Mouse (Mus musculus): ENCODE data around the gene Rnf167. TPM values are rescaled to one million over a fixed set of nuclear protein-coding genes. Genes with fewer than 3 reads are reported as not detected.

Gene Rnf167
- total and polyA plus RNA-seq, 3 experiments = 50.8 to 65.0 (median 58.7) TPM

GRCm38 (mm10) chr11:70619101-70619500, 27.9 kb upstream of the Rnf167 start, which contains the start of gene Chrne:
Gene Chrne, minus strand, starts transcription at chr11:70619216.
- DNase-seq = no peak
- Histone ChIP-seq H3K27me3 (ENCODE audit: control insufficient read depth, insufficient read depth, low read length) (no peaks in the 10 kb centered on the region), H3K36me3 (ENCODE audit: control insufficient read depth, insufficient read depth, low read length) (no peaks in the 10 kb centered on the region), H3K4me3 (no peak within 1 kb of the TSS), H3K4me1 (ENCODE audit: control insufficient read depth, insufficient read depth, low read length) (peaks cover 7% of the 10 kb centered on the region), H3K9ac (ENCODE audit: low read depth, low read length) (no peak within 1 kb of the TSS), H3K79me2 (replicated peaks; ENCODE audit: control insufficient read depth, insufficient read depth, low read length) (no peaks in the 10 kb centered on the region), H3K27ac (no peak within 1 kb of the TSS)
- intact Hi-C loops (cut with DNase I) = no loop called here
- TF ChIP-seq POLR2A (IDR thresholded peaks at IDR 0.05; ENCODE audit: insufficient read depth, low read depth, low read length) (no peak), EP300 (IDR thresholded peaks at IDR 0.05; ENCODE audit: insufficient read depth, low read depth, low read length) (no peak), CTCF (IDR thresholded peaks at IDR 0.05) (no peak)
- WGBS = 46% methylated on average over 1 of the region's 1 CpGs

DNA sequence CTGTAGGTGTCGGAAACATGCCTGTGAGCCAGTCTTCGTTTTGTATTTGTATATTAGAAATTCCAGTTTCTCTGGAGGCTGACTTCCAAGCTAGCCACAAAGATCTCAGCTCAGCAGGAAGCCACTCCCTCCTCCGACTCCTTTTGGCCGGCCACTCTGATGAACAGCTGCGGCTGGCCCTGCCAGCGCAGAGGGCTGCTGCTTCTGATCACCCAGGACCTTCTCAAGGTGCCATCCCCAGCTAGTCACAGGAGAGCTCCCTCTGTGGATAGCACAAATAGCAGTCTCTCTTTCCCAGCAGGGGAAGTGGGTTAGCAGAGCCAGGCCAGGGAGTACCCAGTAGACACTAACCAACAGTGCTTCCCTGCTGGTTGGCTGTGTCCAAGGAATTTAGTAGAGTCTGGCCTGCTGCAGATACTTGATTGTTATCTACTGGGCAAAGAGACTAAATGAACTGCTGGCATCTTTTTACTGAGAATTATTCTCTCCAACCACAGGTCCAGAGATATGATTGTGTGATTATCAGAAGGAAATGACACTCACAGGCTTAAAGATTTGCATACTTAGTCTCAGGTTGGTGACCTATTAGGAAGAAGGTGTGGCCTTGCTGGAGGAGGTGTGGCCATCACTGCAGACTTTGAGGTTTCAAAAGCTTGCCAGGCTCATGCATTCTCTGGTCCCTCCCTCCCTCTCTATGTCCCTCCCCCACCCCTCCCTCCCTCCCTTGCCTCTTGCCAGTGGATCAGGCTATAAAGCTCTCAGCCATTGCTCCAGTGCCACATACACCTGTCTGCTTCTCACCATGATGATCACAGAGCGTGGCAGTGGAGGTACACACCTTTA, 24.8 kb upstream of the Rnf167 start:
- intact Hi-C loops (cut with DNase I) = loop anchor here (5.0 kb wide), 1 partner anchor 190 kb away; the partner anchor contains the start of gene Arrb2
- Histone ChIP-seq H3K79me2 (replicated peaks; ENCODE audit: control insufficient read depth, insufficient read depth, low read length) (no peaks in the 10 kb centered on the region), H3K4me3 (no peak overlapping the region), H3K4me1 (ENCODE audit: control insufficient read depth, insufficient read depth, low read length) (peaks cover 4% of the 10 kb centered on the region; the same call in 1 of the 2 replicates), H3K27ac (no peak overlapping the region), H3K27me3 (ENCODE audit: control insufficient read depth, insufficient read depth, low read length) (no peaks in the 10 kb centered on the region), H3K9ac (ENCODE audit: low read depth, low read length) (no peak overlapping the region), H3K36me3 (ENCODE audit: control insufficient read depth, insufficient read depth, low read length) (no peaks in the 10 kb centered on the region)
- 39% methylated on average over 7 of the region's 7 CpGs for WGBS
- DNase-seq = no peak
- TF ChIP-seq EP300 (IDR thresholded peaks at IDR 0.05; ENCODE audit: insufficient read depth, low read depth, low read length) (no peak), POLR2A (IDR thresholded peaks at IDR 0.05; ENCODE audit: insufficient read depth, low read depth, low read length) (no peak), CTCF (IDR thresholded peaks at IDR 0.05) (no peak)

DNA sequence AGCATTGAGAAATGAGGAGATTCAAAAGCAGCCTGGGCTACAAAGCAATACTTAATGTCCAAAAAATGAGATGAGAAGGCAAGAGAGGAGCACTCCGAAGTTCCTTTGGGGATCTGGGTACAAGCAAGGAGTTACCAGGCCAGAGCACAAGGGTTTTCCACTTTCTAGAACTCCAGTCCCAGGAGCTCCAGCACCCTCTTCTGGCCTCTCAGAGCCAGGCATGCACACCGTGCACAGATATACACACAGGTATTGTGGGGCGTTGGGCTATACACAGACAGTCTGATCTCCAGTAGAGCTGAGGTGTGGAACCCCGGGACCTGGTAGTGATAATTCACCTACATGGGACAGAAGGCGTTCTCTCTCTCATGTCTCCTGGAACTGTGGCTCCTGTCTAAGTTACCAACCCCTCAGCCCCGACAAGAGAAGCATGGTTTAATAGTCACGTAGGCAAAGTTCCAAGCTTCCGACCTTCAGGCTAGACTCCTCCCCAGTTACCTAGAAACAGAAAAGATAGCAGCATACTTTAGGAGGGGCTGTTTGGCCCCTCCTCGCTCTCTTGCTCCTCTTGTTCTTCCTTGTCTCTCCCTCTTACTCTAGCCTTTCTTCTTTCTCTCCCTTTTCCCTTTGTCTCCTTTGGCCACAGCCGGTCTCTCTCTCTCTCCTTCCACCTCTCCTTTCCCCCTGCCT, 23.8 kb upstream of the Rnf167 start:
- no peaks in the 10 kb centered on the region for H3K27me3 ChIP-seq (ENCODE audit: control insufficient read depth, insufficient read depth, low read length)
- H3K79me2 ChIP-seq (replicated peaks; ENCODE audit: control insufficient read depth, insufficient read depth, low read length) = no peaks in the 10 kb centered on the region
- 67% methylated on average over 10 of the region's 10 CpGs for WGBS
- TF ChIP-seq POLR2A (IDR thresholded peaks at IDR 0.05; ENCODE audit: insufficient read depth, low read depth, low read length) = no peak
- TF ChIP-seq CTCF (IDR thresholded peaks at IDR 0.05) = peak; percentile 36
- no peak for TF ChIP-seq EP300 (IDR thresholded peaks at IDR 0.05; ENCODE audit: insufficient read depth, low read depth, low read length)
- H3K9ac ChIP-seq (ENCODE audit: low read depth, low read length) = no peak overlapping the region
- DNase-seq = no peak
- no peak overlapping the region for H3K27ac ChIP-seq
- intact Hi-C loops (cut with DNase I) = loop anchor here (5.0 kb wide), 1 partner anchor 191 kb away; the partner anchor contains the start of gene Arrb2
- no peak overlapping the region for H3K4me3 ChIP-seq
- peaks cover 4% of the 10 kb centered on the region; the same call in 1 of the 2 replicates for H3K4me1 ChIP-seq (ENCODE audit: control insufficient read depth, insufficient read depth, low read length)
- H3K36me3 ChIP-seq (ENCODE audit: control insufficient read depth, insufficient read depth, low read length) = no peaks in the 10 kb centered on the region

DNA sequence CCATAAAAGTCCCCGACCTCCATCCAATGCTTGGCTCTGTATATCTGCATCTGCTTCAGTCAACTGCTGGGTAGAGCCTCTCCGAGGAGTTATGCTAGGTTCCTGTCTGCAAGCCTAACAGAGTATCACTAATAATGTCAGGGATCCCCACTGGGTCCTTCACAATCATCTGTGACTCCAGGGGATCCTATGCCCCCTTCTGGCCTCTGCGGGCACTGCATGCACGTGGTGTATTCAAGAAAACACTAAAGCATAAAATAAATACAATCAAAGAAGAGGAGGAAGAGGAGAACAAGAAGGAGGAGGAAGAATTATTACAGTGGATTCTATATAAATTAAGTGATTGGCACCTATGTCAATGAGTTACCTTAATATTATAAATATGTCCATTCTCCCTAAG, 21.6 kb upstream of the Rnf167 start:
- H3K36me3 ChIP-seq (ENCODE audit: control insufficient read depth, insufficient read depth, low read length) = no peaks in the 10 kb centered on the region
- no peak overlapping the region for H3K27ac ChIP-seq
- H3K27me3 ChIP-seq (ENCODE audit: control insufficient read depth, insufficient read depth, low read length) = no peaks in the 10 kb centered on the region
- no peak overlapping the region for H3K9ac ChIP-seq (ENCODE audit: low read depth, low read length)
- WGBS = 47% methylated on average over 4 of the region's 4 CpGs
- peak in 1 of 2 experiments; percentile 54 for DNase-seq
- no peaks in the 10 kb centered on the region for H3K79me2 ChIP-seq (replicated peaks; ENCODE audit: control insufficient read depth, insufficient read depth, low read length)
- intact Hi-C loops (cut with DNase I) = no loop called here
- TF ChIP-seq EP300 (IDR thresholded peaks at IDR 0.05; ENCODE audit: insufficient read depth, low read depth, low read length) (no peak), CTCF (IDR thresholded peaks at IDR 0.05) (peak; percentile 75), POLR2A (IDR thresholded peaks at IDR 0.05; ENCODE audit: insufficient read depth, low read depth, low read length) (no peak)
- H3K4me3 ChIP-seq = no peak overlapping the region
- peaks cover 4% of the 10 kb centered on the region; the same call in 1 of the 2 replicates for H3K4me1 ChIP-seq (ENCODE audit: control insufficient read depth, insufficient read depth, low read length)

GRCm38 (mm10) chr11:70626877-70627276, 20.2 kb upstream of the Rnf167 start:
- Histone ChIP-seq H3K27me3 (ENCODE audit: control insufficient read depth, insufficient read depth, low read length) (no peaks in the 10 kb centered on the region), H3K36me3 (ENCODE audit: control insufficient read depth, insufficient read depth, low read length) (no peaks in the 10 kb centered on the region), H3K9ac (ENCODE audit: low read depth, low read length) (no peak overlapping the region), H3K27ac (no peak overlapping the region), H3K79me2 (replicated peaks; ENCODE audit: control insufficient read depth, insufficient read depth, low read length) (no peaks in the 10 kb centered on the region), H3K4me3 (no peak overlapping the region), H3K4me1 (ENCODE audit: control insufficient read depth, insufficient read depth, low read length) (peaks cover 2% of the 10 kb centered on the region; the same call in 1 of the 2 replicates)
- WGBS = 78% methylated on average over 4 of the region's 4 CpGs
- TF ChIP-seq CTCF (IDR thresholded peaks at IDR 0.05) = no peak
- no peak for TF ChIP-seq EP300 (IDR thresholded peaks at IDR 0.05; ENCODE audit: insufficient read depth, low read depth, low read length)
- no peak for TF ChIP-seq POLR2A (IDR thresholded peaks at IDR 0.05; ENCODE audit: insufficient read depth, low read depth, low read length)
- intact Hi-C loops (cut with DNase I) = no loop called here
- DNase-seq = no peak
